Mouse (Mus musculus): ENCODE measurements at regions not wholly inside any gene's neighbourhood (a gene's known extent, or its start where the extent isn't known, plus 50 kb on each side); places are given as distances from the start of the nearest gene placed in this dataset.

GRCm38 (mm10) chr12:106211488-106211887, 201.5 kb downstream of the Vrk1 start:
- DNase-seq (ENCODE audit: low spot score): no peak
- no peaks in the 10 kb centered on the region for H3K9me3 ChIP-seq (ENCODE audit: control insufficient read depth, low read length)
- no peak for ATAC-seq (ENCODE audit: insufficient read depth, low FRiP score, low TSS enrichment)
- WGBS: 91% methylated on average over 8 of the region's 8 CpGs
- H3K9ac ChIP-seq (ENCODE audit: low read length): no peak overlapping the region
- H3K4me2 ChIP-seq (ENCODE audit: low read depth): no peak overlapping the region
- H3K4me1 ChIP-seq (ENCODE audit: control insufficient read depth, insufficient read depth, low read length): no peaks in the 10 kb centered on the region
- H3K36me3 ChIP-seq (ENCODE audit: control insufficient read depth, insufficient read depth, low read length): no peaks in the 10 kb centered on the region
- H3K4me3 ChIP-seq (ENCODE audit: low read depth, low read length): no peak overlapping the region
- H3K27ac ChIP-seq (ENCODE audit: low read depth, low read length): no peak overlapping the region
- H3K27me3 ChIP-seq (ENCODE audit: control insufficient read depth, insufficient read depth, low read length): no peaks in the 10 kb centered on the region

- Histone ChIP-seq H3K4me3 (ENCODE audit: low read depth, low read length) (no peak overlapping the region), H3K27ac (ENCODE audit: low read depth, low read length) (no peak overlapping the region), H3K4me1 (ENCODE audit: control insufficient read depth, insufficient read depth, low read length) (no peaks in the 10 kb centered on the region), H3K9me3 (ENCODE audit: control insufficient read depth, low read length) (no peaks in the 10 kb centered on the region), H3K9ac (ENCODE audit: low read length) (no peak overlapping the region), H3K27me3 (ENCODE audit: control insufficient read depth, insufficient read depth, low read length) (no peaks in the 10 kb centered on the region), H3K4me2 (ENCODE audit: low read depth) (no peak overlapping the region), H3K36me3 (ENCODE audit: control insufficient read depth, insufficient read depth, low read length) (no peaks in the 10 kb centered on the region)
- no peak for ATAC-seq (ENCODE audit: insufficient read depth, low FRiP score, low TSS enrichment)
- no peak for DNase-seq (ENCODE audit: low spot score)
- 73% methylated on average over 5 of the region's 5 CpGs for WGBS
These were observed 202.4 kb downstream of the Vrk1 start for GRCm38 (mm10) chr12:106212397-106212796.

GRCm38 (mm10) chr12:106220071-106220470, 210.0 kb downstream of the Vrk1 start:
- no peak overlapping the region for H3K27ac ChIP-seq (ENCODE audit: low read depth, low read length)
- ATAC-seq (ENCODE audit: insufficient read depth, low FRiP score, low TSS enrichment) (no peak), DNase-seq (ENCODE audit: low spot score) (peak; percentile 6)
- no peak overlapping the region for H3K4me2 ChIP-seq (ENCODE audit: low read depth)
- H3K9ac ChIP-seq (ENCODE audit: low read length): no peak overlapping the region
- WGBS: 58% methylated on average over 3 of the region's 3 CpGs
- no peaks in the 10 kb centered on the region for H3K27me3 ChIP-seq (ENCODE audit: control insufficient read depth, insufficient read depth, low read length)
- no peaks in the 10 kb centered on the region for H3K36me3 ChIP-seq (ENCODE audit: control insufficient read depth, insufficient read depth, low read length)
- no peaks in the 10 kb centered on the region for H3K4me1 ChIP-seq (ENCODE audit: control insufficient read depth, insufficient read depth, low read length)
- no peak overlapping the region for H3K4me3 ChIP-seq (ENCODE audit: low read depth, low read length)
- no peaks in the 10 kb centered on the region for H3K9me3 ChIP-seq (ENCODE audit: control insufficient read depth, low read length)

GRCm38 (mm10) chr12:106226276-106226675, 216.2 kb downstream of the Vrk1 start:
- peak; percentile 38 for DNase-seq (ENCODE audit: low spot score)
- Histone ChIP-seq H3K9me3 (ENCODE audit: control insufficient read depth, low read length) (no peaks in the 10 kb centered on the region), H3K27me3 (ENCODE audit: control insufficient read depth, insufficient read depth, low read length) (no peaks in the 10 kb centered on the region), H3K4me1 (ENCODE audit: control insufficient read depth, insufficient read depth, low read length) (no peaks in the 10 kb centered on the region; the same call in 1 of the 2 replicates), H3K9ac (ENCODE audit: low read length) (no peak overlapping the region), H3K27ac (ENCODE audit: low read depth, low read length) (no peak overlapping the region), H3K4me3 (ENCODE audit: low read depth, low read length) (no peak overlapping the region), H3K36me3 (ENCODE audit: control insufficient read depth, insufficient read depth, low read length) (no peaks in the 10 kb centered on the region), H3K4me2 (ENCODE audit: low read depth) (no peak overlapping the region)
- 20% methylated on average over 7 of the region's 7 CpGs for WGBS
- ATAC-seq (ENCODE audit: insufficient read depth, low FRiP score, low TSS enrichment): peak; percentile 55; the same call in 1 of the 2 replicates

GRCm38 (mm10) chr12:106226776-106227562, 216.9 kb downstream of the Vrk1 start:
- Histone ChIP-seq H3K4me2 (ENCODE audit: low read depth) (0 out of 2 replicates have a peak overlapping the region, but pooled peaks have one; percentile 3), H3K27me3 (ENCODE audit: control insufficient read depth, insufficient read depth, low read length) (no peaks in the 10 kb centered on the region), H3K4me1 (ENCODE audit: control insufficient read depth, insufficient read depth, low read length) (no peaks in the 10 kb centered on the region; the same call in 1 of the 2 replicates), H3K36me3 (ENCODE audit: control insufficient read depth, insufficient read depth, low read length) (no peaks in the 10 kb centered on the region), H3K9me3 (ENCODE audit: control insufficient read depth, low read length) (no peaks in the 10 kb centered on the region), H3K27ac (ENCODE audit: low read depth, low read length) (no peak overlapping the region), H3K4me3 (ENCODE audit: low read depth, low read length) (no peak overlapping the region), H3K9ac (ENCODE audit: low read length) (no peak overlapping the region)
- ATAC-seq (ENCODE audit: insufficient read depth, low FRiP score, low TSS enrichment): no peak
- WGBS: 30% methylated on average over 25 of the region's 25 CpGs
- DNase-seq (ENCODE audit: low spot score): peak; percentile 24

- no peak for ATAC-seq (ENCODE audit: insufficient read depth, low FRiP score, low TSS enrichment)
- Histone ChIP-seq H3K4me3 (ENCODE audit: low read depth, low read length) (no peak overlapping the region), H3K27me3 (ENCODE audit: control insufficient read depth, insufficient read depth, low read length) (no peaks in the 10 kb centered on the region), H3K36me3 (ENCODE audit: control insufficient read depth, insufficient read depth, low read length) (no peaks in the 10 kb centered on the region), H3K9ac (ENCODE audit: low read length) (no peak overlapping the region), H3K9me3 (ENCODE audit: control insufficient read depth, low read length) (no peaks in the 10 kb centered on the region), H3K27ac (ENCODE audit: low read depth, low read length) (no peak overlapping the region), H3K4me2 (ENCODE audit: low read depth) (no peak overlapping the region), H3K4me1 (ENCODE audit: control insufficient read depth, insufficient read depth, low read length) (no peaks in the 10 kb centered on the region; the same call in 1 of the 2 replicates)
- no peak for DNase-seq (ENCODE audit: low spot score)
- WGBS: 47% methylated on average over 8 of the region's 8 CpGs
These were observed 217.5 kb downstream of the Vrk1 start for GRCm38 (mm10) chr12:106227563-106227840.

- Histone ChIP-seq H3K27ac (ENCODE audit: low read depth, low read length) (no peak overlapping the region), H3K4me2 (ENCODE audit: low read depth) (no peak overlapping the region), H3K36me3 (ENCODE audit: control insufficient read depth, insufficient read depth, low read length) (no peaks in the 10 kb centered on the region), H3K9me3 (ENCODE audit: control insufficient read depth, low read length) (no peaks in the 10 kb centered on the region), H3K4me1 (ENCODE audit: control insufficient read depth, insufficient read depth, low read length) (no peaks in the 10 kb centered on the region), H3K4me3 (ENCODE audit: low read depth, low read length) (no peak overlapping the region), H3K27me3 (ENCODE audit: control insufficient read depth, insufficient read depth, low read length) (no peaks in the 10 kb centered on the region), H3K9ac (ENCODE audit: low read length) (no peak overlapping the region)
- WGBS: 58% methylated on average over 10 of the region's 10 CpGs
- DNase-seq (ENCODE audit: low spot score): no peak
- no peak for ATAC-seq (ENCODE audit: insufficient read depth, low FRiP score, low TSS enrichment)
These were observed 235.3 kb downstream of the Vrk1 start for GRCm38 (mm10) chr12:106245178-106245840.

- no peaks in the 10 kb centered on the region for H3K36me3 ChIP-seq (ENCODE audit: control insufficient read depth, insufficient read depth, low read length)
- no peaks in the 10 kb centered on the region for H3K4me1 ChIP-seq (ENCODE audit: control insufficient read depth, insufficient read depth, low read length)
- H3K4me2 ChIP-seq (ENCODE audit: low read depth): no peak overlapping the region
- ATAC-seq (ENCODE audit: insufficient read depth, low FRiP score, low TSS enrichment): no peak
- no peak overlapping the region for H3K4me3 ChIP-seq (ENCODE audit: low read depth, low read length)
- WGBS: 84% methylated on average over 7 of the region's 7 CpGs
- H3K9me3 ChIP-seq (ENCODE audit: control insufficient read depth, low read length): no peaks in the 10 kb centered on the region
- DNase-seq (ENCODE audit: low spot score): no peak
- no peaks in the 10 kb centered on the region for H3K27me3 ChIP-seq (ENCODE audit: control insufficient read depth, insufficient read depth, low read length)
- H3K9ac ChIP-seq (ENCODE audit: low read length): no peak overlapping the region
- no peak overlapping the region for H3K27ac ChIP-seq (ENCODE audit: low read depth, low read length)
These were observed 263.6 kb downstream of the Vrk1 start for GRCm38 (mm10) chr12:106273591-106273990.

GRCm38 (mm10) chr12:106277886-106278285, 267.9 kb downstream of the Vrk1 start:
- ATAC-seq (ENCODE audit: insufficient read depth, low FRiP score, low TSS enrichment) (no peak), DNase-seq (ENCODE audit: low spot score) (no peak)
- 91% methylated on average over 14 of the region's 14 CpGs for WGBS
- no peak overlapping the region for H3K9ac ChIP-seq (ENCODE audit: low read length)
- no peak overlapping the region for H3K4me2 ChIP-seq (ENCODE audit: low read depth)
- no peaks in the 10 kb centered on the region for H3K36me3 ChIP-seq (ENCODE audit: control insufficient read depth, insufficient read depth, low read length)
- no peaks in the 10 kb centered on the region for H3K4me1 ChIP-seq (ENCODE audit: control insufficient read depth, insufficient read depth, low read length)
- H3K27ac ChIP-seq (ENCODE audit: low read depth, low read length): no peak overlapping the region
- H3K27me3 ChIP-seq (ENCODE audit: control insufficient read depth, insufficient read depth, low read length): no peaks in the 10 kb centered on the region
- no peak overlapping the region for H3K4me3 ChIP-seq (ENCODE audit: low read depth, low read length)
- H3K9me3 ChIP-seq (ENCODE audit: control insufficient read depth, low read length): no peaks in the 10 kb centered on the region
